8 mouse cellular contexts compared by ENCODE assay signal in the genomic region with DNA sequence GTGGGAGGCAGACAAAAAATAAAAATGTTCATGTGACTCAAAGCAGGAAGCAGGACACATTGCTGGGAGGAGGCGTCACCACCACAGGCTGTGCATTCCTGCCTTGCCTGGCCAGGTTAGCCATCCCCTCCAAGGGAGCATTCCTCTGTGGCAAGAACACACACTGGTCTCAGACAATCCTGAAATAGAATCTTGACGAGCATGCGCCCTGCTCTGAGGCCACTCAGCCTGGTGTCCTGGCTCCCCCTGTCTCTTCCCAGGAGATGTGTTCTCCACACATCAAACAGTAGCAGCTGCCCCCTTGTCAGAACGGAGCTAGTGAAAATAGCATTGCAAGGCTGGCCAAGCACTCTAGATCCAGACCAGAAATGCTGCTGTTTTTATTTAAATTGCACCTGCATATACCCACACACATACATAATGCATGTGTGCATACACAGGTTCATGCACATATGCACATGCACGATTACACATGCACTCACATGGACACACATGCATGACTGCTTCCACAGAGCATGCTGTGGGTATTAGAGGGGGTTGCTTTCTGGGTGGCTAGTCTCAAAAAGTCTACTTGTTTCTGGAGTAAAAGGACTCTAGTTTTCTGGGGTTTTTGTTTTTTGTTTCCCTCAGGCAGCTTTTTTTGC.
DNase-seq lines count a peak whose midpoint lies in the region; ATAC-seq and TF ChIP-seq lines count a peak whose summit lies in the region.

No protein-coding gene starts in this region.

- intact Hi-C loops in left cerebral cortex, adult 2 months (cut with DNase I): loop anchor here (1.0 to 2.0 kb wide), 4 partner anchors 145 to 343 kb away; no protein-coding TSS in a partner anchor

- H3K27me3 ChIP-seq in hindbrain, embryonic 16.5 days (replicated peaks; ENCODE audit: control insufficient read depth, insufficient read depth, low read length): no peaks in the 10 kb centered on the region

- H3K36me3 ChIP-seq in hindbrain, embryonic 16.5 days (ENCODE audit: control insufficient read depth, insufficient read depth, low read length): no peaks in the 10 kb centered on the region

- 13% methylated on average over 5 of the region's 5 CpGs for WGBS in hindbrain, embryonic 16.5 days

- peak; percentile 73 for DNase-seq in adrenal gland, postnatal 10 days
- peak; percentile 63 to 75 for DNase-seq in gastrocnemius, adult 8-10 months (ENCODE audit: low spot score in 2 of 2)
- DNase-seq in left cerebral cortex, adult 2 months (ENCODE audit: extremely low spot score in 1 of 2, low spot score in 2 of 2): peak; percentile 61 to 67
- DNase-seq in lung, postnatal 25 days (ENCODE audit: low spot score): peak; percentile 86
- peak; percentile 77 to 86 for DNase-seq in right cerebral cortex, postnatal 10 days (ENCODE audit: low spot score in 2 of 2)
- no peak for DNase-seq in spleen, adult 18-20 months

- ATAC-seq in common myeloid progenitor, adult 5-6 weeks (replicated peaks; ENCODE audit: low read depth, poor library complexity, severe bottlenecking): peak; percentile 8; the same call in 1 of the 2 replicates
- ATAC-seq in hindbrain, embryonic 16.5 days: peak; percentile 91

- H3K4me2 ChIP-seq in hindbrain, embryonic 16.5 days (ENCODE audit: low read length): peak overlapping the region; percentile 42

- H3K4me1 ChIP-seq in hindbrain, embryonic 16.5 days (ENCODE audit: control insufficient read depth, insufficient read depth, low read depth, low read length): peaks cover 23% of the 10 kb centered on the region

- TF ChIP-seq CTCF in left cerebral cortex, adult 2 months (IDR thresholded peaks at IDR 0.05): peak; percentile 65

- H3K27ac ChIP-seq in hindbrain, embryonic 16.5 days (ENCODE audit: low read depth, low read length): peak overlapping the region; percentile 81
- H3K27ac ChIP-seq in left cerebral cortex, adult 2 months: peak overlapping the region; percentile 93

- H3K9me3 ChIP-seq in hindbrain, embryonic 16.5 days (ENCODE audit: control insufficient read depth, low read length): no peaks in the 10 kb centered on the region

- H3K4me3 ChIP-seq in hindbrain, embryonic 16.5 days (ENCODE audit: low read length): no peak overlapping the region
- no peak overlapping the region for H3K4me3 ChIP-seq in left cerebral cortex, adult 2 months

- H3K9ac ChIP-seq in hindbrain, embryonic 16.5 days (ENCODE audit: low read depth, low read length): peak overlapping the region; percentile 58

Comparison
In these comparisons a context has a peak if more than half of its experiments do, and no peak if none do; other contexts are left out.
1. DNase-seq: peak in adrenal gland, postnatal 10 days (single experiment), gastrocnemius, adult 8-10 months (2 of 2), left cerebral cortex, adult 2 months (2 of 2), lung, postnatal 25 days (single experiment) and right cerebral cortex, postnatal 10 days (2 of 2); none in spleen, adult 18-20 months (0 of 2).